Mouse (Mus musculus) myocyte (in vitro differentiated cells): ENCODE measurements around the gene Dnajc25. TPM values are rescaled to one million over a fixed set of nuclear protein-coding genes. Genes with fewer than 3 reads are reported as not detected.

Source experiments
- H3K27me3 ChIP-seq: one replicate; pipeline ENCODE4 v1.6.1; 2011; ENCODE audit not compliant: control insufficient read depth, insufficient read depth, insufficient read length
- H3K36me3 ChIP-seq: one replicate; pipeline ENCODE4 v1.6.1; 2011; ENCODE audit not compliant: control insufficient read depth, insufficient read depth
- H3K4me2 ChIP-seq: one replicate; pipeline ENCODE4 v1.6.1; 2011; ENCODE audit warnings: low read depth, control low read depth
- H3K4me3 ChIP-seq: one replicate; pipeline ENCODE4 v1.5.1; 2011; ENCODE audit warnings: mild to moderate bottlenecking, control low read depth, moderate library complexity
- H3K79me2 ChIP-seq: one replicate; pipeline ENCODE4 v1.6.1; 2011; ENCODE audit not compliant: control insufficient read depth, insufficient read depth
- H3ac ChIP-seq: one replicate; pipeline ENCODE4 v1.6.1; 2011; ENCODE audit not compliant: control insufficient read depth, insufficient read length
- CEBPB ChIP-seq: IDR thresholded peaks from 2 replicates; pipeline ENCODE4 v1.6.1; 2011; ENCODE audit warnings: mild to moderate bottlenecking, moderate library complexity; ENCODE audit not compliant: poor library complexity, insufficient read depth, severe bottlenecking
- E2F4 ChIP-seq: IDR thresholded peaks from one replicate; pipeline ENCODE4 v1.6.1; 2011; ENCODE audit warnings: mild to moderate bottlenecking, control low read depth, moderate library complexity; ENCODE audit not compliant: insufficient read depth
- MAX ChIP-seq: IDR thresholded peaks from one replicate; pipeline ENCODE4 v1.6.1; 2011; ENCODE audit warnings: low read depth, mild to moderate bottlenecking, control low read depth
- MYOD1 ChIP-seq, 3 experiments: IDR thresholded peaks; one replicate each; pipeline ENCODE4 v1.6.1; 2011; ENCODE audit warnings: control low read depth in 2 of 3, low read depth in 2 of 3, mild to moderate bottlenecking in 2 of 3, moderate library complexity in 1 of 3; ENCODE audit not compliant: insufficient read length in 2 of 3, control insufficient read depth in 1 of 3
- MYOG ChIP-seq, 3 experiments: IDR thresholded peaks; one replicate each; pipeline ENCODE4 v1.6.1; 2011; ENCODE audit warnings: control low read depth in 2 of 3, low read depth in 2 of 3, mild to moderate bottlenecking in 2 of 3; ENCODE audit not compliant: insufficient read length in 2 of 3, control insufficient read depth in 1 of 3, insufficient read depth in 1 of 3
- POLR2A ChIP-seq: IDR thresholded peaks from one replicate; pipeline ENCODE4 v1.6.1; 2011; ENCODE audit warnings: low read depth, mild to moderate bottlenecking, control low read depth, moderate library complexity; ENCODE audit not compliant: insufficient read length
- POLR2AphosphoS2 ChIP-seq: IDR thresholded peaks from one replicate; pipeline ENCODE4 v1.6.1; 2011; ENCODE audit warnings: low read depth, control low read depth; ENCODE audit not compliant: insufficient read length
- REST ChIP-seq: IDR thresholded peaks from one replicate; pipeline ENCODE4 v1.6.1; 2011; ENCODE audit warnings: mild to moderate bottlenecking, control low read depth, moderate library complexity; ENCODE audit not compliant: insufficient read depth, insufficient read length
- SRF ChIP-seq: IDR thresholded peaks from one replicate; pipeline ENCODE4 v1.6.1; 2011; ENCODE audit warnings: low read depth; ENCODE audit not compliant: control insufficient read depth, insufficient read length
- TCF12 ChIP-seq: IDR thresholded peaks from one replicate; pipeline ENCODE4 v1.6.1; 2011; ENCODE audit warnings: mild to moderate bottlenecking, control low read depth; ENCODE audit not compliant: poor library complexity, insufficient read depth, severe bottlenecking
- TCF3 ChIP-seq: IDR thresholded peaks from one replicate; pipeline ENCODE4 v1.6.1; 2011; ENCODE audit warnings: low read depth, control low read depth; ENCODE audit not compliant: insufficient read length
- USF1 ChIP-seq: IDR thresholded peaks from one replicate; pipeline ENCODE4 v1.6.1; 2011; ENCODE audit warnings: low read depth, mild to moderate bottlenecking, control low read depth, moderate library complexity
- polyA plus RNA-seq: library from polyadenylated mRNA; unstranded; fragments of >200 nt; fragmentation: generic; extraction: Trizol; gene quantifications from one replicate; pipeline ENCODE4 v1.2.1, GENCODE M21; 2012; ENCODE audit warnings: missing spikeins

The Dnajc25 gene
- polyA plus RNA-seq, 1 experiment: 5.4 TPM

DNA sequence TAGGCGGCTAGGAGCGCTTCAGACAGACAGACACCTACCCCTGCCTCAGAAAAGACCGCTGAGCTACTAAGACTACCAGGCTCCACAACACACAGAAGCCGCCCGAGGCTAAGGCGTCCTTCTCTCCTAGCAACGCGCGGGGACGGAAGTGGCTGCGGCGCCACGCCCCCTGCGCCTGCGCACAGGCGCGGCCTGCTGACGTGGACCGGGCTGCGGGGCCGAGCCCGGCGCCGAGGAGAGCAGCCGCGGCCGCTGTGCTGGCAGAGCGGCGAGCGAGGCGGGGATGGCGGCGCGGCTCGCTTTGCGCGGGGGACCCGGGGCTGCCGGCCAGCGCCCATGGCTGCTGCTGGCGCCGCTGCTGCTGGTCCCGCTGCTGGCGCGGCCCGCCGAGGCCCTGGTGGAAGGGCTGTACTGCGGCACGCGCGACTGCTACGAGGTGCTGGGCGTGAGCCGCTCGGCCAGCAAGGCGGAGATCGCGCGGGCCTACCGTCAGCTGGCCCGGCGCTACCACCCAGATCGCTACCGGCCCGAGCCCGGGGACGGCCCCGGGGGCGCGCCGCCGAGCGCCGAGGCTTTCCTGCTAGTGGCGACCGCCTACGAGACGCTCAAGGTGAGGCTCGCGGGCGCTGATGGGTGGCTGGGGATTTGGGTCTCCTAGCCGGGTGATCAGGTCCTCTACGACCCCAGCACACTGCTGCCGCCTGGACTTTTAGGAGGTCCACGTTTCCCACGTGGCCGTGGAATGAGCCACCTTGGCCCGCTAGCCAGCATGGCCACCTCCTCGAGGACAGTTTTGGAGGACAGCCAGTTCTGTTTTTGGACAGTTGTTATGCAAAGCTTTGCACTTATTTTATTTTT is 8.3 kb downstream of the Dnajc25 start, which contains the start of gene Gm20503:
Gene Gm20503, plus strand, starts transcription at position 263 of the 858 bp plus-strand sequence.
- Histone ChIP-seq H3K4me2 (peak within 1 kb of the TSS; percentile 99), H3K36me3 (no peaks in the 10 kb centered on the region), H3K4me3 (peak within 1 kb of the TSS; percentile 64), H3ac (peak within 1 kb of the TSS; percentile 71), H3K27me3 (no peaks in the 10 kb centered on the region), H3K79me2 (peaks cover 48% of the 10 kb centered on the region)
- TF ChIP-seq SRF: no peak
- TF ChIP-seq E2F4: no peak
- no peak for TF ChIP-seq TCF12
- TF ChIP-seq POLR2A: peak; percentile 99
- peak in 1 of 3 experiments; percentile 28 for TF ChIP-seq MYOG (IDR thresholded peaks at IDR 0.05; ENCODE audit: control insufficient read depth in 1 of 3, insufficient read depth in 1 of 3, insufficient read length in 2 of 3, low read depth in 2 of 3)
- peak; percentile 94 for TF ChIP-seq POLR2AphosphoS2
- no peak for TF ChIP-seq MYOD1 (IDR thresholded peaks at IDR 0.05; ENCODE audit: control insufficient read depth in 1 of 3, insufficient read length in 2 of 3, low read depth in 2 of 3)

DNA sequence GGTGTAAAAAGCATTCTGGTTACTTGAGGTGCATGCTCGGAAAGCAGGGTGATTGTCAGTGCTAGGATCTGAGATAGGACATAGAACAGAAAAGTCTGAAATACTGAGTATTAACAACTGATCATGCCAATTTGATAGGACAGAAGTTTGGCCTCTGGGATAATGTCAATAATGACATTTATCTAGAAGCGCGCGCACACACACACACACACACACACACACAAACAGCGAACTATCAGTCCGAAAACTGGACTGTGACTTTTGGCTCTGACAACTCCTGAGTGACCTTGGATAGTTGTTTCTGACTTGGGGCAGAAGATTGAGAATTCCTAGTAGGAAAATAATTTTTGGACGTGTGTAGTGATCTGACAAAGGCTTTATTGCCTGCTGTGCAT is 8.9 kb downstream of the Dnajc25 start:
- TF ChIP-seq SRF (no peak), TCF12 (no peak)
- H3K4me3 ChIP-seq: peak overlapping the region; percentile 64
- no peaks in the 10 kb centered on the region for H3K36me3 ChIP-seq

DNA sequence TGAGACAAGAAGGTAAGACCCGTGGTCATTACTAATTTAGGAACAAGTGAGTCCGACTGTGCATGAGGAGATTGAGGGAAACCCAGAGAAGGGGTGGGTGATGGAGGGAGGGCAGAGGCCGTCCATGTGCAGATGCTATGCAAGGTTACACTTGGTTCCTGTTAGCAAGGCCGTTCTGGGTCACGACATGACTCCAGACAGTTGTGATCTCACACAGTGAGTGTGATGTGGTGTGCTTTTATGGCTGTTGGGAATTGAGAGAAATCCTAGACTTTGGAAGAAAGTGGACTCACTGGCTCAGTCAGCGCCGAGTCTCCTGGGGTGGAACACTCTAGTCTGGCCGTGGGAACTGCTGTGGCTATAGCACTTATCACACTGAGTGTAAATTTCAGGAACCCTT is 11.3 kb downstream of the Dnajc25 start:
- no peak overlapping the region for H3ac ChIP-seq
- peak overlapping the region; percentile 72 for H3K4me2 ChIP-seq
- no peaks in the 10 kb centered on the region for H3K27me3 ChIP-seq
- H3K4me3 ChIP-seq: no peak overlapping the region
- H3K79me2 ChIP-seq: peaks cover 75% of the 10 kb centered on the region
- no peak for TF ChIP-seq MAX
- TF ChIP-seq REST: no peak
- TF ChIP-seq MYOD1 (IDR thresholded peaks at IDR 0.05; ENCODE audit: control insufficient read depth in 1 of 3, insufficient read length in 2 of 3, low read depth in 2 of 3): no peak
- no peak for TF ChIP-seq TCF12
- TF ChIP-seq TCF3: no peak
- no peak for TF ChIP-seq USF1
- TF ChIP-seq SRF: no peak
- TF ChIP-seq POLR2AphosphoS2: no peak
- no peak for TF ChIP-seq E2F4
- no peak for TF ChIP-seq POLR2A
- H3K36me3 ChIP-seq: no peaks in the 10 kb centered on the region

More for the DNA sequence above, 8.9 kb downstream of the Dnajc25 start:
- Histone ChIP-seq H3K79me2 (peaks cover 55% of the 10 kb centered on the region), H3K27me3 (no peaks in the 10 kb centered on the region), H3K4me2 (peak overlapping the region; percentile 99), H3ac (peak overlapping the region; percentile 71)

DNA sequence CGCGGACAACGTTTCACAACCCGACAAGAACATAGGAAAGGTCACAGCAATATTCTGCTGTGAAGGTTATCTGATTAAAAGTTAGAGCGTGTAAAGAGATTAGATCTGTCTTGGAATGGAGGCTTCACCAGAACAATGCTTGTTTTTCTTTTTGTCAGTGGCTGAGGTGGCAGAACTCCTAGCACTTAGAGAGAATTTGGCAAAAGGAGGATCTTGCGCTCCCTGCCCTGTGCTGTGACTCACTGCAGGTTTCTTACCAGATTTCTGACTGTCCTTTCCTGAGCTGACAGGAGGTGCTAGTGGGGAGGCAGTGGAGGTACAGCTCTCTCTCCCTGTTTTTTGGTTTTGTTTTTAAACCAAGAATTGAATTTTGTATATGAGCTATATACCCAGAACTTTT is 12.2 kb downstream of the Dnajc25 start:
- Histone ChIP-seq H3K79me2 (peaks cover 83% of the 10 kb centered on the region), H3K4me2 (peak overlapping the region; percentile 72), H3ac (no peak overlapping the region), H3K36me3 (no peaks in the 10 kb centered on the region), H3K4me3 (no peak overlapping the region), H3K27me3 (no peaks in the 10 kb centered on the region)
- no peak for TF ChIP-seq TCF3
- no peak for TF ChIP-seq E2F4
- TF ChIP-seq POLR2AphosphoS2: no peak
- TF ChIP-seq MYOD1 (IDR thresholded peaks at IDR 0.05; ENCODE audit: control insufficient read depth in 1 of 3, insufficient read length in 2 of 3, low read depth in 2 of 3): no peak
- TF ChIP-seq POLR2A: no peak
- TF ChIP-seq REST: no peak

DNA sequence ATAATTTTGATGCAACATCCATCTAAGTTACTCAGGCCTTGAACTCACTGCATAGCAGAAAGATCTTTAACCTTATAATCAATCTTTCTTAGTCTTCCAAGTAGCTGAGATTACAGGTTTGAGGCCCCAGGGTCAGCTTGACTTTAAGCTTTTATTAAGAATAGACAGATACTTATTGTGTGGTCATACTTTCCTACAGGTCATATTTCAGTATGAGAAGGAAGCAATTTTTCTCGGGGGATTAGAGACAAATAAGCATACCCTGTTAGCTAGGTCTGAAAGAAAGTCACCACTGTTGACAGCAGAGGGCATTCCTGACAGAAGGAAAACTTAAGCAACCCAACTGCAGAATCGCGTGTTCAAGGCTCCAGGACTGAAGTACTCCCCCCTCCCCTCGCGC is 13.1 kb downstream of the Dnajc25 start:
- Histone ChIP-seq H3ac (no peak overlapping the region), H3K27me3 (no peaks in the 10 kb centered on the region), H3K4me3 (no peak overlapping the region), H3K36me3 (no peaks in the 10 kb centered on the region), H3K4me2 (no peak overlapping the region), H3K79me2 (peaks cover 92% of the 10 kb centered on the region)
- no peak for TF ChIP-seq MAX
- TF ChIP-seq POLR2AphosphoS2: no peak
- no peak for TF ChIP-seq USF1
- no peak for TF ChIP-seq SRF
- TF ChIP-seq MYOD1 (IDR thresholded peaks at IDR 0.05; ENCODE audit: control insufficient read depth in 1 of 3, insufficient read length in 2 of 3, low read depth in 2 of 3): no peak
- TF ChIP-seq MYOG (IDR thresholded peaks at IDR 0.05; ENCODE audit: control insufficient read depth in 1 of 3, insufficient read depth in 1 of 3, insufficient read length in 2 of 3, low read depth in 2 of 3): no peak
- TF ChIP-seq E2F4: no peak
- no peak for TF ChIP-seq REST
- TF ChIP-seq CEBPB: no peak
- no peak for TF ChIP-seq POLR2A
- TF ChIP-seq TCF12: no peak
- no peak for TF ChIP-seq TCF3
